Mouse (Mus musculus) heart, embryonic 13.5 days (tissue): ENCODE data around the gene Wdr43. TPM values are rescaled to one million over a fixed set of nuclear protein-coding genes. Genes with fewer than 3 reads are reported as not detected.
A peak's percentile ranks its signal among the peaks of the same experiment; 100 is the strongest.

Experiments used
- ATAC-seq: fragments of 200-750 bp; cut with Nextera tagmentation; 2 replicates; pipeline ENCODE4 v1.8.0; 2017; ENCODE audit warnings: moderate TSS enrichment; ENCODE audit not compliant: insufficient number of reproducible peaks, low FRiP score, low TSS enrichment; ENCODE audit errors: extremely low read depth
- H3K27ac ChIP-seq: fragments of 300-500 bp; sonication (generic); replicated peaks from 2 replicates; pipeline ENCODE4 v1.5.1; 2015; ENCODE audit warnings: moderate library complexity, mild to moderate bottlenecking, inconsistent platforms
- H3K27me3 ChIP-seq: fragments of 300-500 bp; sonication (generic); replicated peaks from 2 replicates; pipeline ENCODE4 v1.6.1; 2015; ENCODE audit warnings: mild to moderate bottlenecking, inconsistent platforms
- H3K36me3 ChIP-seq: fragments of 300-500 bp; sonication (generic); 2 replicates; pipeline ENCODE4 v1.6.1; 2015; ENCODE audit warnings: mild to moderate bottlenecking, inconsistent platforms
- H3K4me1 ChIP-seq: fragments of 300-500 bp; sonication (generic); 2 replicates; pipeline ENCODE4 v1.6.1; 2015; ENCODE audit warnings: inconsistent platforms
- H3K4me2 ChIP-seq: fragments of 300-500 bp; sonication (generic); 2 replicates; pipeline ENCODE4 v1.6.1; 2015; ENCODE audit warnings: inconsistent platforms, mild to moderate bottlenecking, moderate library complexity
- H3K4me3 ChIP-seq: fragments of 300-500 bp; sonication (generic); 2 replicates; pipeline ENCODE4 v1.5.1; 2015; ENCODE audit warnings: moderate library complexity, mild to moderate bottlenecking, inconsistent platforms
- H3K9ac ChIP-seq: fragments of 300-500 bp; sonication (generic); 2 replicates; pipeline ENCODE4 v1.6.1; 2015; ENCODE audit warnings: inconsistent platforms, mild to moderate bottlenecking, moderate library complexity
- H3K9me3 ChIP-seq: fragments of 300-500 bp; sonication (generic); 2 replicates; pipeline ENCODE4 v1.6.1; 2016; ENCODE audit warnings: inconsistent platforms
- WGBS: fragments of 180-500 bp; shearing (Covaris S2); methylation state at CpG from one replicate; pipeline ENCODE4 v1.1.7; 2015; ENCODE audit warnings: mixed read lengths; 5-methylcytosine and 5-hydroxymethylcytosine counted together
- polyA plus RNA-seq: library from polyadenylated mRNA; unstranded; fragments of >200 nt; fragmentation: Nextera tagmentation; extraction: Ambion mirVana; gene quantifications from 2 replicates; pipeline ENCODE4 v1.2.1, GENCODE M21; 2015

Wdr43 gene
- polyA plus RNA-seq, 1 experiment from 2014 or later, result 42.0 TPM

DNA sequence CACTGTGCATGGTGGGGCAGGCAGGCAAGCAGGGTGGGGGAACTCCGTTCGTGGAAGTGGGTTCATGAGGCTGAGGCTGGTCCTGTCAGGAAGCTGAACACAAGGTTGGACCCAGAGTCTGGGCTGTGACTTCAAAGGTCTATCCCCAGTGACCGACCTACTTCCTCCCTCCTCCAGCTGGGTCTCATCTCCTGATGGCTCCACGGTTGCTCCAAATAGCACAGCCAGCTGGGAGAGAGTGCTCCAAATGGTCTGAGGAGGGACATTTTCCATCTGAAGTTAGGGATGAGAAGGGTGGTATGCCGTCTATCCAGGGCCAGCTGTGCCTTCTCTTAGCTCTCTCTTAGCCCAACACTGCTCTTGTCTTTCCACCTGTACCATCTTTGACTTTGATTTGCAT, 74.2 kb downstream of the Wdr43 start:
- 63% methylated on average over 5 of the region's 5 CpGs for WGBS

GRCm38 (mm10) chr17:71691361-71691875, 75.7 kb downstream of the Wdr43 start:
- ATAC-seq, result no peak
- peaks cover 19% of the 10 kb centered on the region for H3K4me1 ChIP-seq
- no peak overlapping the region for H3K27ac ChIP-seq
- no peak overlapping the region for H3K4me2 ChIP-seq
- H3K9me3 ChIP-seq, result no peaks in the 10 kb centered on the region
- no peak overlapping the region for H3K9ac ChIP-seq
- no peaks in the 10 kb centered on the region for H3K36me3 ChIP-seq
- 61% methylated on average over 11 of the region's 11 CpGs for WGBS
- H3K4me3 ChIP-seq, result no peak overlapping the region
- no peaks in the 10 kb centered on the region for H3K27me3 ChIP-seq

More for the DNA sequence above, 74.2 kb downstream of the Wdr43 start:
- Histone ChIP-seq H3K9me3 (no peaks in the 10 kb centered on the region), H3K27ac (no peak overlapping the region), H3K9ac (no peak overlapping the region), H3K4me2 (no peak overlapping the region), H3K36me3 (no peaks in the 10 kb centered on the region), H3K4me3 (no peak overlapping the region), H3K27me3 (no peaks in the 10 kb centered on the region), H3K4me1 (peaks cover 8% of the 10 kb centered on the region)
- no peak for ATAC-seq

DNA sequence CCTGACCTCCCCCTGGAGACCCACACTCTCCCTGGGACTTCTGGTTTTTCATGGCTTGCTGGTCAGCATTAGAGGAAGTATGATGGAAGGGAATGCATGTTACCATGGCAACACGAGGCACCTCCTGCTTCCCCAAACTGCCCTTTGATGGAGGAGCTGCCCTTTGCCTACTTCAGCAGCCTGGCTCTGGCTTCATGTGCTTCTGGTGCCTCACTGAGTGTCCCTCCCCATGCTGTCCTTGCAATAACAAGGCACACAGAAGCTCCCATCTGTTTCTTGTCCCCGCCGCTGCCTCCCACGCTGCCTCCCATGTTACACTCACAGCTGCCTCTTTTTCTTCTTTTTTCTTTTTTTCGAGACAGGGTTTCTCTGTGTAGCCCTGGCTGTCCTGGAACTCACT, 77.6 kb downstream of the Wdr43 start:
- Histone ChIP-seq H3K9me3 (no peaks in the 10 kb centered on the region), H3K27ac (no peak overlapping the region), H3K9ac (no peak overlapping the region), H3K4me3 (no peak overlapping the region), H3K4me2 (no peak overlapping the region), H3K4me1 (peaks cover 38% of the 10 kb centered on the region), H3K27me3 (no peaks in the 10 kb centered on the region), H3K36me3 (no peaks in the 10 kb centered on the region)
- ATAC-seq, result no peak
- WGBS, result 64% methylated on average over 5 of the region's 5 CpGs

GRCm38 (mm10) chr17:71693780-71694179, 78.1 kb downstream of the Wdr43 start:
- Histone ChIP-seq H3K4me2 (no peak overlapping the region), H3K36me3 (no peaks in the 10 kb centered on the region), H3K9ac (no peak overlapping the region), H3K4me1 (peaks cover 43% of the 10 kb centered on the region), H3K4me3 (no peak overlapping the region), H3K27ac (no peak overlapping the region), H3K9me3 (no peaks in the 10 kb centered on the region), H3K27me3 (no peaks in the 10 kb centered on the region)
- no peak for ATAC-seq
- WGBS, result 61% methylated on average over 8 of the region's 8 CpGs

DNA sequence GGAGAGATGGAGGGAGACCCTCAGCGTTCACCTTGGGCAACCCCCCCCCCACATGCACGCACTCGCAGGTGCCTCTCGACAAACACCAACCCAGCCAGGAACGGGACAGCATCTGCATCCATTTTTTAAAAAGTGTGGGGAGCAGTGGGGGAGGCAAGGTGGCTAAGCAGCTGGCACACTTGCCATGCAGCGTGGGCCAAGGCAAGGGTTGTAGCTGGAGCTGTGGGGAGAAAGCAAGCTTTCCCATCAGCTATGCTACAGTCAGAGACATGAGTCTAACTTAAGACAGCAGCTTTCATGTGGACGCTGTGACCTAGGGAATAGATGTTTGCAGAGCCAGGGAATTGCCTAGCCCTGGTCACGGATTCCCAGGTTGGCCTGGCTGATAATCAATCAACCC, 79.5 kb downstream of the Wdr43 start:
- H3K9ac ChIP-seq, result no peak overlapping the region
- no peaks in the 10 kb centered on the region for H3K36me3 ChIP-seq
- no peak overlapping the region for H3K4me3 ChIP-seq
- H3K27me3 ChIP-seq, result no peaks in the 10 kb centered on the region
- no peak overlapping the region for H3K4me2 ChIP-seq
- 89% methylated on average over 8 of the region's 8 CpGs for WGBS
- no peaks in the 10 kb centered on the region for H3K9me3 ChIP-seq
- H3K4me1 ChIP-seq, result peaks cover 49% of the 10 kb centered on the region
- ATAC-seq, result no peak
- no peak overlapping the region for H3K27ac ChIP-seq

GRCm38 (mm10) chr17:71695716-71696315, 80.1 kb downstream of the Wdr43 start:
- Histone ChIP-seq H3K4me2 (no peak overlapping the region), H3K4me3 (no peak overlapping the region), H3K36me3 (no peaks in the 10 kb centered on the region), H3K27ac (peak overlapping the region; percentile 25; the same call in 1 of the 2 replicates), H3K9ac (peak overlapping the region; percentile 11; the same call in 1 of the 2 replicates), H3K27me3 (no peaks in the 10 kb centered on the region), H3K4me1 (peaks cover 49% of the 10 kb centered on the region), H3K9me3 (no peaks in the 10 kb centered on the region)
- 69% methylated on average over 15 of the region's 15 CpGs for whole genome bisulfite sequencing
- ATAC-seq, result no peak

- H3K4me3 ChIP-seq, result no peak overlapping the region
- peak overlapping the region; percentile 11; the same call in 1 of the 2 replicates for H3K9ac ChIP-seq
- ATAC-seq, result no peak
- no peaks in the 10 kb centered on the region for H3K9me3 ChIP-seq
- no peaks in the 10 kb centered on the region for H3K27me3 ChIP-seq
- 78% methylated on average over 5 of the region's 5 CpGs for WGBS
- H3K4me2 ChIP-seq, result no peak overlapping the region
- no peaks in the 10 kb centered on the region for H3K36me3 ChIP-seq
- H3K4me1 ChIP-seq, result peaks cover 45% of the 10 kb centered on the region
- peak overlapping the region; percentile 25; the same call in 1 of the 2 replicates for H3K27ac ChIP-seq
These were observed 80.7 kb downstream of the Wdr43 start for GRCm38 (mm10) chr17:71696396-71696795.

DNA sequence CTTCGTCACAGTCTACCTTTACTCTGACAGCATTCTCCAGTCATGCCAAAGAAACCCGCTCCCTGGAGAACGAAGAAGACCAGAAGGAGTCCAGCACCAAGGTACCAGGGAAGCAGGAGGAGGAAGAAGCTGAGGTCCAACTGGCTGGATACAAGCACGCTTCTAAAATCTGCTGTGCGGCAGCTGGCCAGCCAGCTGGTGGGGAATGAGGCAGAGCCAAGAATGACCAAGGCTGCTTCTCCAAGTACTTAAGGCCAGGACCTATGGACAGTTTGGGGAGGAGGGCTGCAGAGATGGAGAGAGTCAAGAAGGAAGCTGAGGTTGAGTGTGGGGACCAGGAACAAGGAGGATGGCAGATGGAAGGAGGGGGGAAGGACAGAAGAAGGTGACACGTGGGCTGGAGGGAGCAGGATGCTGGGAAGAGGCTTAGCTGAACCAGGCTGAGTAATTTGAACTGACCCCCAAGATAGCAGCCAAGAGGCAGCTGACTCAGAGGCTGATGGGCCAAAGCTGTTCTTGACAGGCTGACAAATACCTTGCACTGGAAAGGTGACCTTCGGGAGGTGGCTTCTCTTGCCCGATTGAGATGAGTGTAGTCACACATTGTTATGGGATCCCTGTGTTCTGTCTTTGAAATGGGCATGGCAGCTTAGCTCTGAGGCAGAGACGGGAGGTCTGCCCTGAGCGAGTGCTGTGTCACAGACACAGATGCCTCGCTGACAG, 82.4 kb downstream of the Wdr43 start:
- WGBS, result 39% methylated on average over 11 of the region's 11 CpGs
- H3K4me1 ChIP-seq, result peaks cover 41% of the 10 kb centered on the region
- H3K4me3 ChIP-seq, result no peak overlapping the region
- ATAC-seq, result peak; percentile 76
- H3K27me3 ChIP-seq, result no peaks in the 10 kb centered on the region
- peak overlapping the region; percentile 90 for H3K27ac ChIP-seq
- peak overlapping the region; percentile 36 for H3K4me2 ChIP-seq
- H3K9me3 ChIP-seq, result no peaks in the 10 kb centered on the region
- H3K36me3 ChIP-seq, result no peaks in the 10 kb centered on the region
- H3K9ac ChIP-seq, result 0 out of 2 replicates have a peak overlapping the region, but pooled peaks have one; percentile 1

DNA sequence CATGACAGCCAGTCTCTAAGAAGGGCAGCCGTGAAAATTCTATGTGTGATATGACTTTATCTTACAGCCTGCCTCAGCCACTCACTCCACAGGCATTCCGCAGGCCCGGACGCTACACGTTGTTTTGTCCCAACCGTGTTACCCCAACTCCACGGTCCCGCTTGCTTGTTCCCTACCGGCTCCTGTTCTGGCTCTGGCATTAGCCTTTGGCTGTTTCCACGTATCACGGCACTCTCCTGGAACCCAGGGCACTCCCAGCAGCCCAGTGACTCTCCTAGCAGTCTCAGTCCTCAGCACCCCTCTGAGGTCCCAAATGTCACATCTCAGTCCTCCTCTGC, 82.9 kb downstream of the Wdr43 start:
- 0 out of 2 replicates have a peak overlapping the region, but pooled peaks have one; percentile 44 for H3K9ac ChIP-seq
- no peak overlapping the region for H3K4me3 ChIP-seq
- peak overlapping the region; percentile 36; the same call in 1 of the 2 replicates for H3K4me2 ChIP-seq
- no peaks in the 10 kb centered on the region for H3K27me3 ChIP-seq
- H3K27ac ChIP-seq, result peak overlapping the region; percentile 90
- 29% methylated on average over 11 of the region's 11 CpGs for WGBS
- peaks cover 41% of the 10 kb centered on the region for H3K4me1 ChIP-seq
- peak; percentile 42; the same call in 1 of the 2 replicates for ATAC-seq
- H3K36me3 ChIP-seq, result no peaks in the 10 kb centered on the region
- H3K9me3 ChIP-seq, result no peaks in the 10 kb centered on the region

GRCm38 (mm10) chr17:71705113-71705512, 89.4 kb downstream of the Wdr43 start:
- ATAC-seq, result no peak
- Histone ChIP-seq H3K9me3 (peaks cover 5% of the 10 kb centered on the region), H3K4me2 (no peak overlapping the region), H3K4me3 (no peak overlapping the region), H3K9ac (no peak overlapping the region), H3K4me1 (peaks cover 32% of the 10 kb centered on the region), H3K27ac (peak overlapping the region; percentile 76), H3K27me3 (no peaks in the 10 kb centered on the region), H3K36me3 (no peaks in the 10 kb centered on the region)
- WGBS, result 28% methylated on average over 1 of the region's 1 CpGs

DNA sequence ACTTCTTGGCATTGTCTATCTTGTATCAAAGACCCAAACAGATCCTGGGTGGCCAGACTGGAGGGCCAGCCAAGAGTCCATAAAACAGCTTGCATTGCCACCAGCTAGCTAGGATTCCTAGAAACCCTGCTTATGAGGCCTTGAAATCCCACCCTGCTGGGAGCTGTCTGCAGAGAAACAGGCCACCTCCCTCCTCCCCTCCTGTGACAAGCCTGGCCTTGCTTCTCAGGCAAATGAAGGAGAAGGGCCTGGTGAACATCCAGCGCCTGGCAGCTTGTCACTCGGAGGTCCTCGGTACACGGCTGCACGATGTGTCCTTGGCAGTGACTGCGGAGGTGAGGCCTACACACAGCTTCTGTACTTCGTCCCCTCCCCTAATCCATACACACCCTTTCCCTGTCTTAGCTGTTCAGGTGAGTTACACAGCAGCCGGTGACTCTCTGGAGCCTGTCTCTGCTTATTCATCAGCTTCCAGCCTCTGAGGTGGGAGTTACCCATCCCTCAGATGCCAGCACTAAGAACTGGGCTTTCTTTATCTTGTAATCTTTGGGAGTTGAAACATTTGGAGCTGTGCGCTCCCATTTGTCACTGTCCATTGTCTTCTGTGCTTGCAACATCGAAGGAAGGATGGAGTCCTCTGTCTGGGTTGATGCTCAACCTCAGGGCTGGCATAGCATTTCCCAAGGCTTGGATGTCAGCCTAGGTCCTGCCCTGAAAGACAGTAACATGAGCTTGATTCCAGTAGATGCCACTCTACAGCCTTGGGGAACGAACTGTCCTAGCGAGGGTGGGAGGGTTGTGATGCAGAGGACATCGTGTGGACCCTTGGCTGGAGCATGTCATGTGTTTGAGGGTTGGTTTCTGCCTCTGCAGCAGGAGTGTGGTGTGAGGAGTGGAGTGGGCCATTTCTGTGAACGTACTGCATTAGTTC, 90.1 kb downstream of the Wdr43 start:
- Histone ChIP-seq H3K27ac (peak overlapping the region; percentile 76), H3K9ac (no peak overlapping the region; the same call in 1 of the 2 replicates), H3K4me2 (no peak overlapping the region), H3K4me1 (peaks cover 39% of the 10 kb centered on the region), H3K36me3 (no peaks in the 10 kb centered on the region), H3K9me3 (peaks cover 5% of the 10 kb centered on the region), H3K4me3 (no peak overlapping the region), H3K27me3 (no peaks in the 10 kb centered on the region)
- WGBS, result 58% methylated on average over 14 of the region's 14 CpGs
- ATAC-seq, result no peak
